In the genomic region with DNA sequence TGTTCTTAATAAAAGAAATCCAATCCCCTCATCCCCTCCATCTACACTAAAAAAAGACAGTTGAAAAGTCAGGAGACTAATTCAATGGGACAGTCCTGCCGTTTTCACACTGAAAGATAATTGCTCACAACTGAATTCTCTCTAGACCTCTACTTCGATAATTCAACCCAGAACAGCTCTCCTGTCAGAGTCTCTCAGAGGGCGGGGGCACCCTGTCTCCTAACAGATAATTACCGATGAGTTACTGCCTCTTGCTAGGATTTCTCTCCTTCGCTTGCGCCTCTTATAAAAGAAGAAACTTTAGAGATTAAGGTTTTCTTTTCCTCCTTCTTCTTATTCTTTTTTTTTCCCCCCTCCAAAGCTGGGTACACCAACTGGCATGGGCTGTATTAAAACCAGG, we compare ENCODE assay signal across 16 mouse cellular contexts. TPM values are rescaled to one million over a fixed set of nuclear protein-coding genes. Genes with fewer than 3 reads are reported as not detected.
DNase-seq lines count a peak whose midpoint lies in the region; ATAC-seq lines count a peak whose summit lies in the region.
"Had no signal": no experiment of that assay in that cellular context is flagged by ENCODE, and none has a peak within 500 bp of the region (broad histone marks: within the 10 kb centered on the region; RNA-seq: fewer than 3 reads in every experiment).

No protein-coding gene starts in this region.

- 40% methylated on average over 6 of the region's 6 CpGs for WGBS in midbrain, embryonic 10.5 days
- WGBS in midbrain, embryonic 16.5 days, result 23% methylated on average over 6 of the region's 6 CpGs
- 15% methylated on average over 6 of the region's 6 CpGs for WGBS in embryonic facial prominence, embryonic 12.5 days
- WGBS in forebrain, embryonic 16.5 days, result 20% methylated on average over 6 of the region's 6 CpGs

- H3K27ac ChIP-seq in midbrain, embryonic 10.5 days (replicated peaks), result peak overlapping the region; percentile 82
- no peak overlapping the region for H3K27ac ChIP-seq in midbrain, embryonic 16.5 days (ENCODE audit: low read length)
- H3K27ac ChIP-seq in embryonic facial prominence, embryonic 12.5 days, result no peak overlapping the region
- H3K27ac ChIP-seq in forebrain, embryonic 16.5 days (ENCODE audit: low read length), result peak overlapping the region; percentile 67
- H3K27ac ChIP-seq: heart, embryonic 10.5 days; intestine, embryonic 15.5 days had no signal

- H3K36me3 ChIP-seq in midbrain, embryonic 10.5 days, result no peaks in the 10 kb centered on the region
- no peaks in the 10 kb centered on the region for H3K36me3 ChIP-seq in midbrain, embryonic 16.5 days (ENCODE audit: control insufficient read depth, insufficient read depth, low read length)
- H3K36me3 ChIP-seq in embryonic facial prominence, embryonic 12.5 days, result no peaks in the 10 kb centered on the region
- no peaks in the 10 kb centered on the region for H3K36me3 ChIP-seq in forebrain, embryonic 16.5 days (ENCODE audit: control insufficient read depth, insufficient read depth)
- H3K36me3 ChIP-seq: G1E; heart, embryonic 10.5 days; intestine, embryonic 15.5 days had no signal

- no peak overlapping the region for H3K9ac ChIP-seq in midbrain, embryonic 16.5 days (ENCODE audit: low read depth, low read length)
- no peak overlapping the region for H3K9ac ChIP-seq in embryonic facial prominence, embryonic 12.5 days
- H3K9ac ChIP-seq in forebrain, embryonic 16.5 days (replicated peaks; ENCODE audit: low read depth, low read length), result no peak overlapping the region
- H3K9ac ChIP-seq: intestine, embryonic 15.5 days had no signal

- H3K4me1 ChIP-seq in midbrain, embryonic 10.5 days, result peaks cover 70% of the 10 kb centered on the region
- H3K4me1 ChIP-seq in midbrain, embryonic 16.5 days (ENCODE audit: control insufficient read depth, insufficient read depth, low read length), result peaks cover 28% of the 10 kb centered on the region
- peaks cover 17% of the 10 kb centered on the region for H3K4me1 ChIP-seq in embryonic facial prominence, embryonic 12.5 days
- peaks cover 30% of the 10 kb centered on the region for H3K4me1 ChIP-seq in forebrain, embryonic 16.5 days (replicated peaks; ENCODE audit: control insufficient read depth, insufficient read depth, low read length)
- H3K4me1 ChIP-seq: intestine, embryonic 15.5 days had no signal

- no peak for DNase-seq in midbrain, embryonic 10.5 days (ENCODE audit: low spot score)
- DNase-seq in retina, embryonic 14.5 days (ENCODE audit: low spot score), result peak; percentile 56
- DNase-seq in lung, postnatal 4 days, result no peak
- DNase-seq in cerebellum, adult 11 months, result no peak
- DNase-seq: adrenal gland, postnatal 10 days; cerebellum, adult 8-10 months; gastrocnemius, postnatal 14 days; heart, postnatal 14 days; lung, adult 2 months; right cerebral cortex, postnatal 4 days had no signal

- H3K27me3 ChIP-seq in midbrain, embryonic 10.5 days (ENCODE audit: low read depth, poor library complexity, severe bottlenecking), result peaks cover 84% of the 10 kb centered on the region
- H3K27me3 ChIP-seq in midbrain, embryonic 16.5 days (ENCODE audit: control insufficient read depth, insufficient read depth, low read depth, low read length), result peaks cover 4% of the 10 kb centered on the region; the same call in 1 of the 2 replicates
- peaks cover 30% of the 10 kb centered on the region for H3K27me3 ChIP-seq in embryonic facial prominence, embryonic 12.5 days
- H3K27me3 ChIP-seq in forebrain, embryonic 16.5 days (replicated peaks; ENCODE audit: control insufficient read depth, insufficient read depth, low read length), result 0 out of 2 replicates have a peak, but pooled peaks cover 2% of the 10 kb centered on the region

- peaks cover 9% of the 10 kb centered on the region; the same call in 1 of the 2 replicates for H3K9me3 ChIP-seq in midbrain, embryonic 10.5 days (replicated peaks)
- H3K9me3 ChIP-seq in midbrain, embryonic 16.5 days (replicated peaks; ENCODE audit: control insufficient read depth, low read length, poor library complexity, severe bottlenecking), result no peaks in the 10 kb centered on the region
- H3K9me3 ChIP-seq in embryonic facial prominence, embryonic 12.5 days, result no peaks in the 10 kb centered on the region
- H3K9me3 ChIP-seq in forebrain, embryonic 16.5 days (ENCODE audit: control insufficient read depth, low read length), result peaks cover 2% of the 10 kb centered on the region; the same call in 1 of the 2 replicates
- H3K9me3 ChIP-seq: intestine, embryonic 15.5 days had no signal

- H3K4me3 ChIP-seq in midbrain, embryonic 10.5 days, result 0 out of 2 replicates have a peak overlapping the region, but pooled peaks have one; percentile 16
- no peak overlapping the region for H3K4me3 ChIP-seq in midbrain, embryonic 16.5 days (ENCODE audit: low read depth, low read length)
- no peak overlapping the region for H3K4me3 ChIP-seq in embryonic facial prominence, embryonic 12.5 days
- H3K4me3 ChIP-seq in forebrain, embryonic 16.5 days (replicated peaks; ENCODE audit: low read length), result no peak overlapping the region
- H3K4me3 ChIP-seq: heart, embryonic 10.5 days; intestine, embryonic 15.5 days had no signal

- no peak overlapping the region for H3K4me2 ChIP-seq in midbrain, embryonic 16.5 days (ENCODE audit: low read length)
- 0 out of 2 replicates have a peak overlapping the region, but pooled peaks have one; percentile 5 for H3K4me2 ChIP-seq in embryonic facial prominence, embryonic 12.5 days (replicated peaks)
- no peak overlapping the region for H3K4me2 ChIP-seq in forebrain, embryonic 16.5 days (ENCODE audit: low read length)
- H3K4me2 ChIP-seq: intestine, embryonic 15.5 days had no signal

- ATAC-seq in midbrain, embryonic 16.5 days, result no peak
- ATAC-seq in embryonic facial prominence, embryonic 12.5 days (ENCODE audit: insufficient number of reproducible peaks, insufficient read depth, low FRiP score, low TSS enrichment), result no peak
- ATAC-seq in forebrain, embryonic 16.5 days, result no peak
- ATAC-seq: intestine, embryonic 15.5 days had no signal

RNA-seq across cellular contexts. Expression of gene Alpk1, which starts 34.8 kb away (rescaled TPM):
- polyA plus RNA-seq in midbrain, embryonic 10.5 days (2016; fragmentation: Nextera tagmentation; extraction: Ambion mirVana), result 0.95 and 0.98 TPM in 2 replicates
- 0.38 and 0.73 TPM in 2 replicates for polyA plus RNA-seq in midbrain, embryonic 16.5 days (2015; fragmentation: Nextera tagmentation; extraction: Ambion mirVana)
- 1.6 and 2.7 TPM in 2 replicates for polyA plus RNA-seq in embryonic facial prominence, embryonic 12.5 days (2016; fragmentation: Nextera tagmentation; extraction: Ambion mirVana)
- polyA plus RNA-seq in forebrain, embryonic 16.5 days (2015; fragmentation: Nextera tagmentation; extraction: Ambion mirVana), result 0.92 and 0.99 TPM in 2 replicates

RNA-seq across cellular contexts. Expression of gene Tifa, which starts 44.1 kb away (rescaled TPM):
- 2.1 and 3.0 TPM in 2 replicates for polyA plus RNA-seq in midbrain, embryonic 10.5 days (2016; fragmentation: Nextera tagmentation; extraction: Ambion mirVana)
- 3.1 and 3.8 TPM in 2 replicates for polyA plus RNA-seq in midbrain, embryonic 16.5 days (2015; fragmentation: Nextera tagmentation; extraction: Ambion mirVana)
- 3.6 and 3.9 TPM in 2 replicates for polyA plus RNA-seq in embryonic facial prominence, embryonic 12.5 days (2016; fragmentation: Nextera tagmentation; extraction: Ambion mirVana)
- 3.4 and 5.0 TPM in 2 replicates for polyA plus RNA-seq in forebrain, embryonic 16.5 days (2015; fragmentation: Nextera tagmentation; extraction: Ambion mirVana)

Comparison
In these comparisons a context has a peak if more than half of its experiments do, and no peak if none do; other contexts are left out.
1. H3K27ac ChIP-seq: peak in midbrain, embryonic 10.5 days (single experiment) and forebrain, embryonic 16.5 days (single experiment); none in midbrain, embryonic 16.5 days (single experiment) and embryonic facial prominence, embryonic 12.5 days (single experiment).